Mouse (Mus musculus) B cell, adult (primary cell): Measurements from ENCODE around the gene Ajap1. TPM values are rescaled to one million over a fixed set of nuclear protein-coding genes. Genes with fewer than 3 reads are reported as not detected.

Source experiments
- total RNA-seq: library from RNA; stranded (reverse); gene quantifications from 4 replicates; pipeline ENCODE4 v1.2.4, GENCODE M21; 2023; ENCODE audit not compliant: inconsistent age

Ajap1 gene
- total RNA-seq = not detected in 4 replicates

DNA sequence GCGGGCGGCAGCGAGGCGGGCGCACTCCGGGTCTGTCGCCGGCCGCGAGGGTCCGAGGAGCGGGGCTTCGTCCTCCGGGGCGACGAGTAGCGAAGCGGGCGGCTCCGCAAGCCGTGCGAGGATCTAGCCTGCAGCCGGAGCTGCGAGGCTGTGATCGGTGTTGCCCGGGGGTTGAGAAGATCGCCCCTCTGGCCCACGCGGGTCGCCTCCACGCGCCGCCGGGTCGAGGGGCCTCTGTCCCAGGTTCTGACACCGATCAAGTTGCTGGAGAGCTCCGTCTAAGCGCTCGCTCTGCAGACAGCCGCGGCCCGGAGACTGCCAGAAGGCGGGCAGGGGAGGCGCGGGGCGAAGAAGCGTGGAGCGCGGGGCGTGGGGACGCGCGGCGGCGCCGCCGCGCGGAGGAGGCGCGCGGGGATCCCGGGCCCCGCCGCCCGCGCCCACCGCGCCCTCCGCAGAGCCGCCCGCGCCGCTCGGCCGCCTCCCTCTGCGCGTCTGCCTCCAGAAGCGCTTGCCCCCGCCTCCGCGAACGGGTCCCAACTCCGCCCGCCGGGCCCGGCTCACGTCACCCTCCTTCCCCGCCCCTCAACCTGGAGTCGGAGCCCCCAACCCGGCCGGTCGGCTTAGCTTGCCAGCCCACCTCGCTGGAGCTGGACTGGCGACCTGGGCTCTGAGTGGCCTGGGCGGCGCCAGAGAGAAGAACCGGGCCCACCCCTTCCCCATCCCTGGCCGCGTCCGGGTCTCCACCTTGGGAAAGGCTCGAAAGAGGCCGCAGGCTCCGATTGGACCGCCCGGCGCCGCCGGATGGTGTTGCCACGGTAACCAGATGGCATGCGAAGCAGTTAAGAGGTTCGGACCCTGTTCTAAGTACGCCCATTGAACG is at the start of gene Ajap1:
Gene Ajap1, minus strand, starts transcription at position 353 of the 880 bp plus-strand sequence.

